Mouse (Mus musculus): ENCODE measurements at regions not wholly inside any gene's neighbourhood (a gene's known extent, or its start where the extent isn't known, plus 50 kb on each side); places are given as distances from the start of the nearest gene placed in this dataset.
"Not testable (repeated sequence)": the region's sequence is repeated elsewhere in the genome, so short reads cannot be mapped to it uniquely, and the experiment has no call there.

GRCm38 (mm10) chr4:3391579-3391978 lies 206.4 kb upstream of the Vmn1r3 start:
- not testable (repeated sequence) for H3K27me3 ChIP-seq (ENCODE audit: control insufficient read depth, insufficient read depth, low read length, poor library complexity, severe bottlenecking); H3K9me3 ChIP-seq (replicated peaks; ENCODE audit: control insufficient read depth, insufficient read depth, low read length, poor library complexity, severe bottlenecking); H3K4me3 ChIP-seq (ENCODE audit: low read depth, low read length); H3K4me1 ChIP-seq (ENCODE audit: control insufficient read depth, insufficient read depth, low read length); H3K36me3 ChIP-seq (ENCODE audit: control insufficient read depth, insufficient read depth, low read length, poor library complexity, severe bottlenecking); H3K9ac ChIP-seq (ENCODE audit: low read depth, poor library complexity, severe bottlenecking); H3K27ac ChIP-seq (ENCODE audit: insufficient read depth, low read length)

GRCm38 (mm10) chr4:3373027-3373763 lies 188.0 kb upstream of the Vmn1r3 start:
- H3K27me3 ChIP-seq (ENCODE audit: control insufficient read depth, insufficient read depth, low read length, poor library complexity, severe bottlenecking); H3K4me3 ChIP-seq (ENCODE audit: low read depth, low read length); H3K4me1 ChIP-seq (ENCODE audit: control insufficient read depth, insufficient read depth, low read length); H3K27ac ChIP-seq (ENCODE audit: insufficient read depth, low read length); H3K36me3 ChIP-seq (ENCODE audit: control insufficient read depth, insufficient read depth, low read length, poor library complexity, severe bottlenecking); H3K9ac ChIP-seq (ENCODE audit: low read depth, poor library complexity, severe bottlenecking); H3K9me3 ChIP-seq (replicated peaks; ENCODE audit: control insufficient read depth, insufficient read depth, low read length, poor library complexity, severe bottlenecking): not testable (repeated sequence)

GRCm38 (mm10) chr4:3368021-3368420 lies 182.9 kb upstream of the Vmn1r3 start:
- not testable (repeated sequence) for H3K9ac ChIP-seq (ENCODE audit: low read depth, poor library complexity, severe bottlenecking); H3K4me3 ChIP-seq (ENCODE audit: low read depth, low read length); H3K27ac ChIP-seq (ENCODE audit: insufficient read depth, low read length); H3K9me3 ChIP-seq (replicated peaks; ENCODE audit: control insufficient read depth, insufficient read depth, low read length, poor library complexity, severe bottlenecking); H3K27me3 ChIP-seq (ENCODE audit: control insufficient read depth, insufficient read depth, low read length, poor library complexity, severe bottlenecking); H3K4me1 ChIP-seq (ENCODE audit: control insufficient read depth, insufficient read depth, low read length); H3K36me3 ChIP-seq (ENCODE audit: control insufficient read depth, insufficient read depth, low read length, poor library complexity, severe bottlenecking)

GRCm38 (mm10) chr4:3343443-3343842 lies 158.3 kb upstream of the Vmn1r3 start:
- not testable (repeated sequence) for H3K27ac ChIP-seq (ENCODE audit: insufficient read depth, low read length); H3K36me3 ChIP-seq (ENCODE audit: control insufficient read depth, insufficient read depth, low read length, poor library complexity, severe bottlenecking)

GRCm38 (mm10) chr4:3342696-3343095 lies 157.5 kb upstream of the Vmn1r3 start:
- not testable (repeated sequence) for H3K9me3 ChIP-seq (replicated peaks; ENCODE audit: control insufficient read depth, insufficient read depth, low read length, poor library complexity, severe bottlenecking); H3K4me1 ChIP-seq (ENCODE audit: control insufficient read depth, insufficient read depth, low read length); H3K36me3 ChIP-seq (ENCODE audit: control insufficient read depth, insufficient read depth, low read length, poor library complexity, severe bottlenecking); H3K9ac ChIP-seq (ENCODE audit: low read depth, poor library complexity, severe bottlenecking); H3K27me3 ChIP-seq (ENCODE audit: control insufficient read depth, insufficient read depth, low read length, poor library complexity, severe bottlenecking); H3K27ac ChIP-seq (ENCODE audit: insufficient read depth, low read length); H3K4me3 ChIP-seq (ENCODE audit: low read depth, low read length)

More at GRCm38 (mm10) chr4:3343443-3343842, 158.3 kb upstream of the Vmn1r3 start:
- H3K9ac ChIP-seq (ENCODE audit: low read depth, poor library complexity, severe bottlenecking); H3K4me1 ChIP-seq (ENCODE audit: control insufficient read depth, insufficient read depth, low read length); H3K4me3 ChIP-seq (ENCODE audit: low read depth, low read length); H3K9me3 ChIP-seq (replicated peaks; ENCODE audit: control insufficient read depth, insufficient read depth, low read length, poor library complexity, severe bottlenecking); H3K27me3 ChIP-seq (ENCODE audit: control insufficient read depth, insufficient read depth, low read length, poor library complexity, severe bottlenecking): not testable (repeated sequence)

GRCm38 (mm10) chr4:3342165-3342564 lies 157.0 kb upstream of the Vmn1r3 start:
- not testable (repeated sequence) for H3K27ac ChIP-seq (ENCODE audit: insufficient read depth, low read length); H3K36me3 ChIP-seq (ENCODE audit: control insufficient read depth, insufficient read depth, low read length, poor library complexity, severe bottlenecking); H3K4me3 ChIP-seq (ENCODE audit: low read depth, low read length); H3K9me3 ChIP-seq (replicated peaks; ENCODE audit: control insufficient read depth, insufficient read depth, low read length, poor library complexity, severe bottlenecking); H3K27me3 ChIP-seq (ENCODE audit: control insufficient read depth, insufficient read depth, low read length, poor library complexity, severe bottlenecking); H3K4me1 ChIP-seq (ENCODE audit: control insufficient read depth, insufficient read depth, low read length); H3K9ac ChIP-seq (ENCODE audit: low read depth, poor library complexity, severe bottlenecking)

All from ES-Bruce4 (cell line).